Mouse (Mus musculus): ENCODE data around the gene Atxn7l3. TPM values are rescaled to one million over a fixed set of nuclear protein-coding genes. Genes with fewer than 3 reads are reported as not detected.

Gene Atxn7l3
- 41.5 and 46.8 TPM in 2 replicates for polyA plus RNA-seq (2012; rRNA removed)

DNA sequence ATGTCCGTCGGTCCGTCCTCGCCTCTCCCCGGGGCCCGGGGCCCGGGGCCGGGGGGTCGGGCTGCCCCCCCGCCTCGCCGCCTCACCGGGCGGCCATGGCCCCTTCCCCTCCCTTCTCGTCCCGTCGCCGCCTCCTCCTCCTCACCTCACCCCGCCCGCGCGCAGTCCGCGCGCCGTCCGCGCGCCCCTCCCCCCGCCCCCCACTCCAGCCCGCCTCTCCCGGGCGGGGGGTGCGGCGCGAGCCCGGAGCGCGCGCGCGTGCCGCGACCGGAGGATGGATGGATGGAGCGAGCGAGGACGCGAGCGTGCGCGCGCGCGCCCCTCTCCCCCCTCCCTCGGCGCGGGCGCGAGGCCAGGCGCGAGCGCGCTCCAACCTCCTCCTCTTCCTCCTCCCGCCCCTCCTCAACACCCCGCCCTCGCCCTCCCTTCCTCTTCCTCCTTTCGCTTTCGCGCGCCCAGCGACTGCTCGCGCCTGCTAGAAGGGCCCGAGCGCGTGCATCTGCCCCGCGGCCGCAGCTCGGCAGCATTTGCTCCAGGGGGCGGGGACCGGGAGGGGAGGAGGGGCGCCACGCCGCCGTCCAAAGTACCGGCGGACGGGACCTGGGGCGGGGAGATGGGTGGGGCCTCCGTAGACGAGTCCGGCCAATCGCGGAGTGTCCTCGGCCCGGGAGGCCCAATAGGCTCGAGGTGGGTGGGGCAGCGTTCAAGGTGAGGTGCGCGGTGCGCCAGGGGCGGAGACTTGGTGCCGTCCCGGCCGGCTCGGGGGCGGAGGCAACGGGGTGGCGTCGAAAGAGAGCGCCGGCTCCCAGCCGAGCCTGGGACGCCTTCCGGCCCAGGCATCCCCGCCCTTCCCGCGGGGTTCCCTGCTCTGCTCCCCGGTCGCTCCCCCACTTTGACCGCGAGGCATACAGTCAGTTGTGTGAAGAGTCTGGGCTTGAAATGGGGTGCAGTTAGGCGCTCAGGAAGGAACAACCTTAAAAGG, at the start of gene Atxn7l3:
Atxn7l3 (minus strand) TSS at position 141 of the 982 bp plus-strand sequence.

DNA sequence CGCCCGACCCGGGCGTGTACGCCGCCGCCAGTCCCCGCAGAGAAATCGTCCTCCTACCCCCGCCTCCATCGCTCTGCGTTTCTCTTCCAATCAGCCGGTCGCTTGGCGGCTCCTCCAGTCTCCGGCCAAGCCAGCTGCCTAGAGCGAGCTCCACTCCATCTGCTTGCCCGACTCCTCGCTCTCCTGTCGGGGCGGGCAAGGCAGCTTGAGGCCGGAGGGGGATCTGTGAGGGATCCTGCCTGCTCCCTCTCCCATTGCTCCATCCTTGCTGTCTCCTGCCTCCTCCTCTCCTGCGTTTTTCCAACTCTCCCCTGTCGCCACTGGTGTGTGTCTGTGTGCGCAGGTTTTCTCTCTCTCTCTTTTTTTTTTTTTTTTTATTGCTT, 23.0 kb upstream of the Atxn7l3 start, which contains the start of gene Ubtf:
Ubtf (minus strand) TSS at position 333 of the 383 bp plus-strand sequence.

DNA sequence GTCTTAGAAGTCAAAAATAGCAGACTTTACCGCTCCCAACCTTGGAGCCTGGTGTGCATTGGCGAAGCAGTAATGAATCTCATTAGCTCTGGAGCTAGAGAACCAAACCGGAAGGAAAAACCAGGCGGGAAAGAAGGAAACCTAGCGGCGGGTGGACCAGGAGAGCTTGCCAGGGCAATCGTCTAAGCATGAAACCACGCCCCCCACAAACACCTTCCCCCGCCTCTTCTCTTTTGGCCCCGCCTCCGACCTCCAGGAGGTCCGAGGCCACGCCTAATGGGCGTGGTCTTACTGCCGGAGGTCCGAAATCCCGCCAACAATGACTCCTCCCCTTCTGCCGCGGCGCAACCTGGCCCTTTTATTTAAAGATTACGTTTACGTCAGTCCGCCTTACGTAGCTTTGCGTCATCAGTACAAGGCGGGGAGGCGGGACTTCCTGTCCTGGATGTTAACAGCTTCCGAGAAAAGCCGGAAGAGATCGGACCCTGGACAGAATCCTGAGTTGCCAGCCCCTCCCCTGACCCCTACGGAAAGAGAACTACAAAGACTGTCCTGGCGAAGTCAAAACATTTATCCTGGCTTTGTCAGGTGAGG, 11.8 kb downstream of the Atxn7l3 start, which contains the start of gene Tmub2:
Tmub2 (plus strand) TSS at position 431 of the 594 bp plus-strand sequence.

DNA sequence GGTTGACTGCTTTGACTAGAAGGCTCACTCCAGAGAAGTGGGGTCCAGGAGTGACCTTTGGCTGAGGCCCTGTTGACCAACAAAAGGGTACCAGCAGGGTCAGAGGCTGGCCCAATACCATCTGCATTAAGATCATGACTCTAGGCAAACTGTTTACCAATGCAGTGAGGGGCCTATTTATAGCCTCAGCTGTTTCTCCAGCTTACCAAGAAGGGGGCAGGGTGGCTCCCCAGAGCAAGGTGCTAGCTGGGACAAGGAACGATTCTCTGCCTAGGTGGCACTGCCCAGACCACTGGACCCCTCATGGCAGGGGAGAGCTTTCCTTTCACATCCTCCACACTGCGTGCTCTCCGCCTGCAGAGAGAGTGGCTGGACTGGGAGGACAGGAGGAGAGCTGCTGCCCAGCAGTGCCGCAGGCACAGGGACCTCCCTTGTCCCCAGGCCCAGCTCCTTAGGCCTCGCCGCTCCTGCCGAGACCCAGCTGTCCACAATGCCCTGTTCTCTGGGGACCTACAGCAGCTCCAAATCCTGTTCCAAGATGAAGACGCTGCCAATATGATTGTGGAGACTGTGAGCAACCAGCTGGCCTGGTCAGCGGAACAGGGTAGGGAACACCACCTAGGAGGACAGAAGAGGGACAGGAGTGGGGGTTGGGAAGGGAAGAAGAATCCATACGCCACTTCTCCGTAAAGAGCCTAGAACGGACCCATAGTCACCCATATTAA, 27.7 kb downstream of the Atxn7l3 start, which contains the start of gene Asb16:
Asb16 (plus strand) TSS at position 224 of the 725 bp plus-strand sequence.

DNA sequence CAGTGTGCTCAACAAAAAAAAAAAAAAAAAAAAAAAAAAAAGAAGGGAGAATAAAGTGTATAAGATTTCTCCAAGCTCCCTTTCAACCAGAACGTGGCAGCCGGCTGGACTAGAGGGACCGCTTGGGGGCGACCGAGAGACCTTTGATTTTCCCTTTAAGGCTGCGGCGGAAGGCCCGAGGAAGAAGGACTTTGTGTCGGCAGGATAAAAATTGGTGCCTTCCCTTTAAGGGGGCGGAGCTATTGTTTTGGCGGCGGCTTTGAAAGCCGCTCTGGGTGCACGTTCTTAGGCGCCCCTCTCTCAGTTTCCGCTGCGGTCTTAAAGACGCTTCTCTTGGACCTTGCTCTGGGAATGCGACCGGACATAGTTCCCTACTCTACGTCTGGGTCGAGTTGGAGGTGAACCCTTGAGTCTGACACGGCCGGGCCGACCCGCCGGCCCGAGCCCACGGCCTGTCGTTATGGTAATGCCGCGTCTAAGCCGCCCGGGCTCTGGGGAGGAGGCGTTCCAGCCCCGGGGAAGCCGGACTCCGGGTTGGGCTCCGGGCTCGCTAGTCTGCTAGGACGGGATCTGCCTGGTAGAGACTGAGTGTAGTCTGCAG, 47.7 kb downstream of the Atxn7l3 start, which contains the start of gene BC030867:
BC030867 (plus strand) TSS at position 253 of the 601 bp plus-strand sequence.

Other genes with a start within 250 kb of the Atxn7l3 start
- 4.9 and 5.9 TPM in 2 replicates for gene Mpp2, start 208.1 kb downstream of the Atxn7l3 start, polyA plus RNA-seq (2012; rRNA removed)
- 156 and 278 TPM in 2 replicates for gene Ppy, start 195.3 kb downstream of the Atxn7l3 start, polyA plus RNA-seq (2012; rRNA removed)
- gene Pyy, start 188.8 kb downstream of the Atxn7l3 start, polyA plus RNA-seq (2012; rRNA removed) = 2,050 and 2,272 TPM in 2 replicates
- 10.8 and 16.1 TPM in 2 replicates for gene Nags, start 151.1 kb downstream of the Atxn7l3 start, polyA plus RNA-seq (2012; rRNA removed)
- gene Tmem101, start 140.2 kb downstream of the Atxn7l3 start, polyA plus RNA-seq (2012; rRNA removed) = 23.5 and 29.5 TPM in 2 replicates
- gene Lsm12, start 111.3 kb downstream of the Atxn7l3 start, polyA plus RNA-seq (2012; rRNA removed) = 25.4 and 35.2 TPM in 2 replicates
- 114 and 152 TPM in 2 replicates for gene G6pc3, start 107.0 kb downstream of the Atxn7l3 start, polyA plus RNA-seq (2012; rRNA removed)
- 97.0 and 115 TPM in 2 replicates for gene Hdac5, start 66.5 kb downstream of the Atxn7l3 start, polyA plus RNA-seq (2012; rRNA removed)
- 3.3 and 3.9 TPM in 2 replicates for gene BC030867, start 47.7 kb downstream of the Atxn7l3 start, polyA plus RNA-seq (2012; rRNA removed)
- gene Asb16, start 27.9 kb downstream of the Atxn7l3 start, polyA plus RNA-seq (2012; rRNA removed) = 1.6 and 2.8 TPM in 2 replicates
- gene Tmub2, start 11.7 kb downstream of the Atxn7l3 start, polyA plus RNA-seq (2012; rRNA removed) = 57.5 and 64.0 TPM in 2 replicates
- gene Ubtf, start 23.1 kb upstream of the Atxn7l3 start, polyA plus RNA-seq (2012; rRNA removed) = 31.0 and 33.3 TPM in 2 replicates
- gene Slc4a1, start 69.6 kb upstream of the Atxn7l3 start, polyA plus RNA-seq (2012; rRNA removed) = 0.08 and 0.15 TPM in 2 replicates
- gene Rundc3a, start 96.8 kb upstream of the Atxn7l3 start, polyA plus RNA-seq (2012; rRNA removed) = 14.5 and 19.1 TPM in 2 replicates
- 591 and 649 TPM in 2 replicates for gene Slc25a39, start 111.3 kb upstream of the Atxn7l3 start, polyA plus RNA-seq (2012; rRNA removed)
- 155 and 216 TPM in 2 replicates for gene Grn, start 133.7 kb upstream of the Atxn7l3 start, polyA plus RNA-seq (2012; rRNA removed)
- gene Fam171a2, start 151.1 kb upstream of the Atxn7l3 start, polyA plus RNA-seq (2012; rRNA removed) = 14.4 and 17.6 TPM in 2 replicates
- 4.4 and 5.2 TPM in 2 replicates for gene Itga2b, start 173.5 kb upstream of the Atxn7l3 start, polyA plus RNA-seq (2012; rRNA removed)